Mouse (Mus musculus): ENCODE measurements around the gene Tnr. TPM values are rescaled to one million over a fixed set of nuclear protein-coding genes. Genes with fewer than 3 reads are reported as not detected.

Tnr gene
- polyA plus RNA-seq, 1 experiment from 2014 or later: 0.49 TPM

GRCm38 (mm10) chr1:159596640-159597039, 73.1 kb downstream of the Tnr start:
- H3K36me3 ChIP-seq (ENCODE audit: control insufficient read depth, insufficient read depth, low read length): no peaks in the 10 kb centered on the region
- H3K4me2 ChIP-seq (replicated peaks; ENCODE audit: low read depth, low read length): no peak overlapping the region
- H3K4me3 ChIP-seq (ENCODE audit: low read depth, low read length): no peak overlapping the region
- ATAC-seq (ENCODE audit: low FRiP score) (no peak), DNase-seq (ENCODE audit: low spot score) (no peak)
- no peak overlapping the region for H3K9ac ChIP-seq (ENCODE audit: low read depth, low read length)
- H3K9me3 ChIP-seq (ENCODE audit: control insufficient read depth, low read length): no peaks in the 10 kb centered on the region
- no peaks in the 10 kb centered on the region for H3K4me1 ChIP-seq (replicated peaks; ENCODE audit: control insufficient read depth, insufficient read depth, low read length)
- no peaks in the 10 kb centered on the region for H3K27me3 ChIP-seq (ENCODE audit: control insufficient read depth, insufficient read depth, low read length)
- 51% methylated on average over 2 of the region's 2 CpGs for WGBS
- H3K27ac ChIP-seq (ENCODE audit: low read depth, low read length): no peak overlapping the region

DNA sequence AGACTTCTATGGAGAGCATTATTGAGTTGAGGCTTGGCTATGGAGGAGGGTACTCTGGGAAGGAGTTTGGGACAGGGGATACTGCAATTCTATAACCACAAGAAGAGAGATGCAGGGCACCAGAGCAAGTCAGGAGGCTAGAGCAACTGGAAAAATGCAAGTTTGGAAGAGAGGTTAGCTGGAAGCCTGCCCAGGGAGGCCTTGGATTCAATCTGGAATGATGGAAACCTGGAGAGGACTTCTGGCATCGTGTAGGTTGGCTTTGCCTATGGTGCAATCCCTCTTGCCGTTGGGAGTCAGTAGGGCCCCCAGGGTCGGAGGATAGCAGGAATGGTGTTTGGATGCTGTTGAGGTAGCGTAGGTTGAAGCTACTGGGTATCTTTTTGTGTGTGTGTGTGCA, 90.0 kb downstream of the Tnr start:
- H3K9me3 ChIP-seq (ENCODE audit: control insufficient read depth, low read length): no peaks in the 10 kb centered on the region
- DNase-seq (ENCODE audit: low spot score): no peak
- no peak for ATAC-seq (ENCODE audit: low FRiP score)
- no peak overlapping the region for H3K9ac ChIP-seq (ENCODE audit: low read depth, low read length)
- no peak overlapping the region for H3K4me2 ChIP-seq (replicated peaks; ENCODE audit: low read depth, low read length)
- WGBS: 86% methylated on average over 4 of the region's 4 CpGs
- no peak overlapping the region for H3K4me3 ChIP-seq (ENCODE audit: low read depth, low read length)
- no peak overlapping the region for H3K27ac ChIP-seq (ENCODE audit: low read depth, low read length)
- H3K4me1 ChIP-seq (replicated peaks; ENCODE audit: control insufficient read depth, insufficient read depth, low read length): no peaks in the 10 kb centered on the region
- H3K27me3 ChIP-seq (ENCODE audit: control insufficient read depth, insufficient read depth, low read length): no peaks in the 10 kb centered on the region
- H3K36me3 ChIP-seq (ENCODE audit: control insufficient read depth, insufficient read depth, low read length): no peaks in the 10 kb centered on the region

DNA sequence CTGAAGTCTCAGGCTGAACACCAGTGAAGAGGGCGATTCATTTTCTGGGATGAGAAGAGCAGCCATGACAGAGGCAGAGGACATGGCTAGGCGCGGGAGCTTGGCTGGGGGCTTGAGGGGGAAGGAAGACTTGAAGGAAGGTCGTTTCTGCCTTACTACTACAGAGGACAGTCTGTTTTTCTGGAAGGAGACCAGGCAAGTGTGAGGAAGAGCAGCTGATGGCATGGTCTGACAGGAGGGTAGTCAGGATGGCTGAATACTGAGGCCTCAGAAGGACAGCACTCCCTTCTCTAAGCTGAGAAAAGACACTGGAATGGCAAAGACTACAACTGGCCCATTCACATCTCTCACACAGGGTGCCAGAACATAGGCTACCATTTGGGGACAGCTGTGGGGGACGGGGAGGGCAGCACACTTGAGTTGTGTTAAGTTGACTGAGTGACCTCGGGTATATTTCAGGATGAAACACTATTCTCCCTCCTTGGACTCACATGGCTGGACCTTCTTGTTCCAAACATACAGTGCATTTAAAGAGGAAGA, 90.6 kb downstream of the Tnr start:
- H3K4me1 ChIP-seq (replicated peaks; ENCODE audit: control insufficient read depth, insufficient read depth, low read length): no peaks in the 10 kb centered on the region
- no peak for DNase-seq (ENCODE audit: low spot score)
- H3K4me3 ChIP-seq (ENCODE audit: low read depth, low read length): no peak overlapping the region
- no peak overlapping the region for H3K9ac ChIP-seq (ENCODE audit: low read depth, low read length)
- no peaks in the 10 kb centered on the region for H3K9me3 ChIP-seq (ENCODE audit: control insufficient read depth, low read length)
- H3K4me2 ChIP-seq (replicated peaks; ENCODE audit: low read depth, low read length): no peak overlapping the region
- no peaks in the 10 kb centered on the region for H3K36me3 ChIP-seq (ENCODE audit: control insufficient read depth, insufficient read depth, low read length)
- WGBS: 79% methylated on average over 6 of the region's 6 CpGs
- ATAC-seq (ENCODE audit: low FRiP score): no peak; the same call in 1 of the 2 replicates
- H3K27ac ChIP-seq (ENCODE audit: low read depth, low read length): no peak overlapping the region
- no peaks in the 10 kb centered on the region for H3K27me3 ChIP-seq (ENCODE audit: control insufficient read depth, insufficient read depth, low read length)

- no peaks in the 10 kb centered on the region for H3K9me3 ChIP-seq (ENCODE audit: control insufficient read depth, low read length)
- no peak overlapping the region for H3K4me3 ChIP-seq (ENCODE audit: low read depth, low read length)
- no peaks in the 10 kb centered on the region for H3K36me3 ChIP-seq (ENCODE audit: control insufficient read depth, insufficient read depth, low read length)
- no peaks in the 10 kb centered on the region for H3K4me1 ChIP-seq (replicated peaks; ENCODE audit: control insufficient read depth, insufficient read depth, low read length)
- DNase-seq (ENCODE audit: low spot score): peak; percentile 37
- no peak overlapping the region for H3K4me2 ChIP-seq (replicated peaks; ENCODE audit: low read depth, low read length)
- H3K27ac ChIP-seq (ENCODE audit: low read depth, low read length): 0 out of 2 replicates have a peak overlapping the region, but pooled peaks have one; percentile 24
- H3K9ac ChIP-seq (ENCODE audit: low read depth, low read length): no peak overlapping the region
- no peaks in the 10 kb centered on the region for H3K27me3 ChIP-seq (ENCODE audit: control insufficient read depth, insufficient read depth, low read length)
- ATAC-seq (ENCODE audit: low FRiP score): peak; percentile 82
- 58% methylated on average over 16 of the region's 16 CpGs for WGBS
Observed at GRCm38 (mm10) chr1:159614644-159615431, 91.3 kb downstream of the Tnr start.

DNA sequence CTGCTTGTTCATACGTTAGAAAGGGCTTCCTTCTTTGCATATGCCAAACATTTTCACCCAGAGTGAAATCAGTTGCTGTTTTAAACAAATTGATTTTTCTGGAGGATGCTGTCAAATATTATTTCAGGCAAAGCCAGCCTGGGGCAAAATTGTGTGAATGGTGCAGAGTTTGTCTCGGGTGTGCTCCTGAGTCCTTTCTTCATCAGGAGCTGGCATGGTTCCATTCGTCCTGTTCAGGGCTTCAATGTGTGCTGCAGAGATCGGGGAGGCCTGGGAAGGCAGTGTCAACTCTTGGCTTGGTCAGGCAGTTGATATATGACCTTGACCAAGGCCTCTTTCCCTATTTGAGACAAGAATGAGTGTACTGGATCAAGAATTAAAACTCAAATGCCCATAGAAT, 92.1 kb downstream of the Tnr start:
- H3K4me3 ChIP-seq (ENCODE audit: low read depth, low read length): no peak overlapping the region
- WGBS: 75% methylated on average over 4 of the region's 4 CpGs
- no peak overlapping the region for H3K9ac ChIP-seq (ENCODE audit: low read depth, low read length)
- no peak for DNase-seq (ENCODE audit: low spot score)
- H3K27me3 ChIP-seq (ENCODE audit: control insufficient read depth, insufficient read depth, low read length): no peaks in the 10 kb centered on the region
- H3K36me3 ChIP-seq (ENCODE audit: control insufficient read depth, insufficient read depth, low read length): no peaks in the 10 kb centered on the region
- no peak for ATAC-seq (ENCODE audit: low FRiP score)
- H3K9me3 ChIP-seq (ENCODE audit: control insufficient read depth, low read length): no peaks in the 10 kb centered on the region
- H3K27ac ChIP-seq (ENCODE audit: low read depth, low read length): no peak overlapping the region
- H3K4me1 ChIP-seq (replicated peaks; ENCODE audit: control insufficient read depth, insufficient read depth, low read length): no peaks in the 10 kb centered on the region
- no peak overlapping the region for H3K4me2 ChIP-seq (replicated peaks; ENCODE audit: low read depth, low read length)

DNA sequence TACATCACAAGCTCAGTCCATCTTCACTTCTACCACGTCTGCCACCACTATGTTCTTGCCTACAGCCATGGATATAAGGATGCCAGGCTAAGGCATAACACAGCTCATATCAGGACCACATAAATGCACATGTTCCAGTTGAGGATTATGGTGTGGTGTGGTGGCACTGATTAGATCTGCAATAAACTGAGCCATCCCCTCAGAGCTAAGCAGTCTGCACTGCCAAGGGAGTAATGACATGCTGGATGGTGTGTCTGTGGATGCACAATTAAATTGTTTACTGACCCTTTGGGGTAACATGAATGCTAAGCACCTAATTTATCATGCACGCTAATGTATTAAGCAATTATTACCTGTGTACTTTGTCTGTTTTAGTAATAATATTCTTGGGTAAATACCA, 95.6 kb downstream of the Tnr start:
- ATAC-seq (ENCODE audit: low FRiP score) (no peak), DNase-seq (ENCODE audit: low spot score) (no peak)
- H3K4me1 ChIP-seq (replicated peaks; ENCODE audit: control insufficient read depth, insufficient read depth, low read length): no peaks in the 10 kb centered on the region
- 74% methylated on average over 2 of the region's 2 CpGs for WGBS
- H3K27ac ChIP-seq (ENCODE audit: low read depth, low read length): no peak overlapping the region
- no peaks in the 10 kb centered on the region for H3K9me3 ChIP-seq (ENCODE audit: control insufficient read depth, low read length)
- H3K4me3 ChIP-seq (ENCODE audit: low read depth, low read length): no peak overlapping the region
- H3K4me2 ChIP-seq (replicated peaks; ENCODE audit: low read depth, low read length): no peak overlapping the region
- H3K27me3 ChIP-seq (ENCODE audit: control insufficient read depth, insufficient read depth, low read length): no peaks in the 10 kb centered on the region
- H3K36me3 ChIP-seq (ENCODE audit: control insufficient read depth, insufficient read depth, low read length): no peaks in the 10 kb centered on the region
- H3K9ac ChIP-seq (ENCODE audit: low read depth, low read length): no peak overlapping the region

- H3K4me2 ChIP-seq (replicated peaks; ENCODE audit: low read depth, low read length): no peak overlapping the region
- H3K27ac ChIP-seq (ENCODE audit: low read depth, low read length): no peak overlapping the region
- no peaks in the 10 kb centered on the region for H3K9me3 ChIP-seq (ENCODE audit: control insufficient read depth, low read length)
- H3K4me1 ChIP-seq (replicated peaks; ENCODE audit: control insufficient read depth, insufficient read depth, low read length): no peaks in the 10 kb centered on the region
- DNase-seq (ENCODE audit: low spot score) (peak; percentile 49), ATAC-seq (ENCODE audit: low FRiP score) (no peak)
- H3K9ac ChIP-seq (ENCODE audit: low read depth, low read length): no peak overlapping the region
- H3K27me3 ChIP-seq (ENCODE audit: control insufficient read depth, insufficient read depth, low read length): no peaks in the 10 kb centered on the region
- WGBS: 67% methylated on average over 1 of the region's 1 CpGs
- H3K4me3 ChIP-seq (ENCODE audit: low read depth, low read length): no peak overlapping the region
- H3K36me3 ChIP-seq (ENCODE audit: control insufficient read depth, insufficient read depth, low read length): no peaks in the 10 kb centered on the region
Observed at GRCm38 (mm10) chr1:159621321-159621720, 97.8 kb downstream of the Tnr start.

DNA sequence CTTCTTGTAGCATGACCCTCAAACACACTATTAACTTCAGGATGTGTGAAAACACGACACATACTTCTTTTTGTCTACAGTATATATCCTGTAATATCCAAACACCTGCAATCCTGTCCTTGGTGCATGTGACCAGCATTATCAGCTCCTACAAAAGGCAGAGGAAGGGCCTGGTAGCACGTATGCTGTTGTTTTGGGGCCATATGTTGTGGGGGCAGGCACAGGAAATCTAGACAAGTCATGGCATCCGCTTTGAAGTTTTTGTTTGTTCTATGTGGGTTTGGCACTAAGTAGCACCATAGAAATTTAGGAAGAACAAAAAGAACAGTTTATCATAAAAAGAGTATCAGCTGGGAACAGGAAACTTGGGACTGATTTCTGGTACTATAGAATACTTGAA, 105.5 kb downstream of the Tnr start:
- H3K27me3 ChIP-seq (ENCODE audit: control insufficient read depth, insufficient read depth, low read length): no peaks in the 10 kb centered on the region
- WGBS: 85% methylated on average over 3 of the region's 3 CpGs

More for the DNA sequence above, 105.5 kb downstream of the Tnr start:
- H3K9ac ChIP-seq (ENCODE audit: low read depth, low read length): no peak overlapping the region
- no peak overlapping the region for H3K27ac ChIP-seq (ENCODE audit: low read depth, low read length)
- H3K4me3 ChIP-seq (ENCODE audit: low read depth, low read length): no peak overlapping the region
- no peak overlapping the region for H3K4me2 ChIP-seq (replicated peaks; ENCODE audit: low read depth, low read length)
- DNase-seq (ENCODE audit: low spot score) (no peak), ATAC-seq (ENCODE audit: low FRiP score) (no peak)
- no peaks in the 10 kb centered on the region for H3K36me3 ChIP-seq (ENCODE audit: control insufficient read depth, insufficient read depth, low read length)
- no peaks in the 10 kb centered on the region for H3K4me1 ChIP-seq (replicated peaks; ENCODE audit: control insufficient read depth, insufficient read depth, low read length)
- H3K9me3 ChIP-seq (ENCODE audit: control insufficient read depth, low read length): no peaks in the 10 kb centered on the region
